Mouse (Mus musculus): ENCODE measurements at regions not wholly inside any gene's neighbourhood (a gene's known extent, or its start where the extent isn't known, plus 50 kb on each side); places are given as distances from the start of the nearest gene placed in this dataset.

GRCm38 (mm10) chr1:94217407-94217806 lies 165.1 kb upstream of the Pdcd1 start:
- no peak for DNase-seq

DNA sequence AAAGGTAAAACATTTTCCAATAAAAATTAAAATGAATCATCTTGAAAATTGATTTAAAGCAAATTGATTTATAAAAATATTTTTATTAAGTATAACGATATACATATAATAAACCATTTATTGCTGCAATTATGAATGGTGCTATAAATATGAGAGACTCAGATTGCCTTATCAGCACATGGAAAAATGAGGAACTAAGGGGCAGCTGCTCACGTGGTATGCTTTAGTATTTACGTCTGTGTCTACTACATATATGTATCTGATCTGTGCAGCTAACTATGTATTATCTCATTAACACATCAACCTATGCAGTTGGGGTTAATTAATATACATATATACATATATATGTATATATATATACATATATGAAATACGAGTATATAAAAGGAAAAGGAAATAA lies 156.6 kb upstream of the Pdcd1 start:
- no peak for DNase-seq

- DNase-seq, result no peak
Measured at GRCm38 (mm10) chr1:94207859-94208258, 155.5 kb upstream of the Pdcd1 start.

GRCm38 (mm10) chr1:94203281-94203680 lies 150.9 kb upstream of the Pdcd1 start:
- no peak for DNase-seq

DNA sequence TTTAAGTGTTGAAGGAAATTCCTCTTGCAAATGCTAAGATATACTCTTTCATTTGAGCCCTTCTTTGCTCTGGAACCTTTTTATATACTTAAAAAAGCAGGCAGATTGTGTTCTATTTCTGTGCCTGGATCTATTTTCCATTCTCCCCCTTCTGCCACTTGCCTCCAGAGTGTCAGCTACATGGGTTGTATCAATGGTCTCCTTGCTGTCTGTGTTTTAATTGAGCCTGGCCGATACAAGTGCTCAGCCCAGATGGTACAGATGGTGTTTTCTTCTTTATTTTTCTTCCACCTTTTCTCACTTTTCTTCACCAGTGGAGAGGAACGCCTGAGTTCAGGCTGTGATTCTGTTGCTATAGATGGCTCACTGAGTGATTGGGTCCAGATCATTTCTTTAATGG lies 131.5 kb upstream of the Pdcd1 start:
- DNase-seq, result no peak

DNA sequence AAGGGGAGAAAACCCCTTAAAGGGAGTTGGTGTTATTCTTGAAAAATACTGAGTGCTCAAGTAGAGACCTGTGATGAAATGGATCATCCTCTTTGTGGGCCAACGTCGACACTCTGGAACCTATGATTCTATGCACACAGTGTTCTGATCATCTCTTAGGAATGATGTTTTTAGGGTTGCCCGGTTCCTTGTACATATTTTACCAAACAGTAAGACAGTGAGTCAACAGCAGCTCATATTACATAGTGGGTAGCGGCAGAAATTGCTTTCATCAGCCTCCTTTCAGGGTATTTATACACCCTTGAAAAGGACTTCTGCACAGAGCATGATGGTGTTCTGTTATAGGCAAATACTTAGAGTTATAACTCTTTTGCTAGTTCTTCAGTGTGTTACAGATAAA lies 97.6 kb upstream of the Pdcd1 start:
- DNase-seq, result no peak

GRCm38 (mm10) chr1:94147015-94147414 lies 94.7 kb upstream of the Pdcd1 start:
- DNase-seq, result no peak

DNA sequence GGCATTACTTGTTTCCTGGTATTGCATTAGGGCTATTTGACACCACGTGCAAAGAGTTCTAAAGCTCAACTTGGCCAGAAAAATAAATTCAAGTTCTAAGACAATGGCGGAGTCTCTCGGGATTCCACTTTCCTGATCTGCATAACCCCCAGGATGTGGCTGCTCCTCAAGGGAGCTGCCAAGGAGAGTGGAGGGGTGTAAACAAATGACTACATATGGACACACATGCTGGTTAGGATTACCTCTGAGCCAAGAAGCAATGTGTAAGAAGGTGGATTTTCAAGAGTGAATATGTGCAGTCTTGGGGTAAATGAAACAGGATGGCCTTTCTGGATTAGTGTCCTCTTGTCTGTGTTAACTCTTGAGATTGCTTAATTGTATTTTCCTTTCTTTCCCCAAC lies 88.2 kb upstream of the Pdcd1 start:
- no peak for DNase-seq

- no peak for DNase-seq
Measured at GRCm38 (mm10) chr1:94139445-94140062, 87.2 kb upstream of the Pdcd1 start.

DNA sequence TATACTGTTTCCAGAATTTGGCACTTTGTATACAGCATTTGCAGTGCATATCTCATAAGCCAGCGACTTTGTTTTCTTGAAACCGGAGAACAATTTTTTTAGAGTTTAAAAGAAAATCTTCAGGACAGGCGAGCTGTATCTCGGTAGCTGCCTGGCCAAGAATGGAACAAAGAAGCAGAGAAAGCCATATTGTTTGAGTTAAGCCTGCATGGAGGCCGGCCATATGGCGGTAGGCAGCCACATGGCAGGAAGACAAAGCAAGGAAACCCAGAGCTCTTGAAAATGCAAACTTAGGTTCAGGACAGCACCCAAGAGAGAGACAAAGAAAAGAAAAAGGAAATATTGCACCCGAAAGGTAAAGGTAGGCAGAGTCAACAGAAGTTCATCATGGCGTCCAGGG lies 84.4 kb upstream of the Pdcd1 start:
- no peak for DNase-seq

Measured in thymus, postnatal 14 days (tissue).